Mouse (Mus musculus): ENCODE data around the gene Zbtb49. TPM values are rescaled to one million over a fixed set of nuclear protein-coding genes. Genes with fewer than 3 reads are reported as not detected.

The Zbtb49 gene
- polyA plus RNA-seq, 1 experiment from 2014 or later = 24.6 TPM

DNA sequence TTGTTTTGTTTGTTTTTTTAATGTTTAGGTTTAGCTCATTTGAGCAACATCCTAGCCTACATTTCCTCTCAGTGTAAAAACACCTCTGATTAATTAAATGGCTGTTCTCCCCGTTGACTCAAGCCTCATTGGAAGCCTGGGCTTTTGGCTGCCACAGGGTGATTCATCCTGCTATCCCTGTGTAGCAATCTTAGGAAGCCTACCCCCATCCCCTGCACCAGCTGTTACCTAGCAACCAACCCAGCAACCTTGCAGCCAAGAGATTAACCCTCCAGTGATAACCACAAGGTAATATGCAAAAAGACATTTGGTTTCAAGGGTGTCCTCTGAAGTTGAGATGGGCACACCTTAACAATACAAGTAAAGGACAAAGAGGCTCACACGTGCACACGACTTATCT, 69.0 kb downstream of the Zbtb49 start:
- no peaks in the 10 kb centered on the region for H3K27me3 ChIP-seq
- H3K4me3 ChIP-seq = no peak overlapping the region
- no peak overlapping the region; the same call in 1 of the 2 replicates for H3K4me2 ChIP-seq (replicated peaks)
- peaks cover 54% of the 10 kb centered on the region for H3K4me1 ChIP-seq
- WGBS = 68% methylated on average over 3 of the region's 3 CpGs
- no peaks in the 10 kb centered on the region for H3K9me3 ChIP-seq (replicated peaks)
- H3K9ac ChIP-seq = no peak overlapping the region
- no peak; the same call in 1 of the 2 replicates for ATAC-seq (ENCODE audit: low FRiP score)
- no peak overlapping the region for H3K27ac ChIP-seq
- H3K36me3 ChIP-seq = peaks cover 92% of the 10 kb centered on the region

DNA sequence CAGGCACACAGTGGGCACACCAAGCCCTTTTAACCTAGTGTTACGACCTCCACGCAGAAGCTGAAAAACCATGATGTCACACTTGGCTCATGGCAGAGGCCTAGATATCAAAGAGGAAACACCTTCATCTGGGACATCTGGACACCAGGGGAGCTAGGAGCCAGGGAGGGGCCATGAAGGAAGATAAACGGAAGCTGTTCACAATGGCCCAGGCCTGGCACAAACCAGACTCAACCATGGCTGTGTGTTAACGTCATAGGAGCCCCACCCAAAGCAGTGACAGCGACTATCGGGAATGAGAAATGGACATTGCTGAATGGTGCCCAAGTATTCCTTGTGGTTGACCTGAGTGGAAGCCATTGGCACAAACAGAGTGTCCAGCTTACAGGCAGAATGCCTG, 73.7 kb downstream of the Zbtb49 start:
- Histone ChIP-seq H3K27me3 (no peaks in the 10 kb centered on the region), H3K27ac (no peak overlapping the region), H3K9ac (no peak overlapping the region), H3K9me3 (replicated peaks) (no peaks in the 10 kb centered on the region), H3K36me3 (peaks cover 84% of the 10 kb centered on the region), H3K4me2 (replicated peaks) (no peak overlapping the region), H3K4me1 (peaks cover 13% of the 10 kb centered on the region), H3K4me3 (no peak overlapping the region)
- WGBS = 94% methylated on average over 6 of the region's 6 CpGs
- no peak for ATAC-seq (ENCODE audit: low FRiP score)

GRCm38 (mm10) chr5:38140893-38141292, 79.4 kb downstream of the Zbtb49 start:
- Histone ChIP-seq H3K4me2 (replicated peaks) (no peak overlapping the region), H3K4me3 (no peak overlapping the region), H3K9ac (no peak overlapping the region), H3K9me3 (replicated peaks) (no peaks in the 10 kb centered on the region), H3K27me3 (no peaks in the 10 kb centered on the region), H3K36me3 (peaks cover 95% of the 10 kb centered on the region), H3K4me1 (no peaks in the 10 kb centered on the region; the same call in 1 of the 2 replicates), H3K27ac (no peak overlapping the region)
- ATAC-seq (ENCODE audit: low FRiP score) = no peak
- 88% methylated on average over 6 of the region's 6 CpGs for WGBS

Other genes with a start within 250 kb of the Zbtb49 start
- gene Stx18, start 181.7 kb downstream of the Zbtb49 start, polyA plus RNA-seq (2016; fragmentation: Nextera tagmentation; extraction: Ambion mirVana) = 42.3 and 45.1 TPM in 2 replicates
- gene Nsg1, start 60.5 kb downstream of the Zbtb49 start, polyA plus RNA-seq (2016; fragmentation: Nextera tagmentation; extraction: Ambion mirVana) = 447 and 479 TPM in 2 replicates
- gene Lyar, start within 50 bp of the Zbtb49 start, polyA plus RNA-seq (2016; fragmentation: Nextera tagmentation; extraction: Ambion mirVana) = 84.8 and 91.9 TPM in 2 replicates
- gene Tmem128, start 39.7 kb upstream of the Zbtb49 start, polyA plus RNA-seq (2016; fragmentation: Nextera tagmentation; extraction: Ambion mirVana) = 85.4 and 90.4 TPM in 2 replicates
- gene Otop1, start 55.5 kb upstream of the Zbtb49 start, polyA plus RNA-seq (2016; fragmentation: Nextera tagmentation; extraction: Ambion mirVana) = 0.48 TPM in 1 of 2 replicates, not detected in the other
- gene Drd5, start 98.9 kb upstream of the Zbtb49 start, polyA plus RNA-seq (2016; fragmentation: Nextera tagmentation; extraction: Ambion mirVana) = 0.09 and 0.14 TPM in 2 replicates